Mouse (Mus musculus): ENCODE measurements at regions not wholly inside any gene's neighbourhood (a gene's known extent, or its start where the extent isn't known, plus 50 kb on each side); places are given as distances from the start of the nearest gene placed in this dataset.

DNA sequence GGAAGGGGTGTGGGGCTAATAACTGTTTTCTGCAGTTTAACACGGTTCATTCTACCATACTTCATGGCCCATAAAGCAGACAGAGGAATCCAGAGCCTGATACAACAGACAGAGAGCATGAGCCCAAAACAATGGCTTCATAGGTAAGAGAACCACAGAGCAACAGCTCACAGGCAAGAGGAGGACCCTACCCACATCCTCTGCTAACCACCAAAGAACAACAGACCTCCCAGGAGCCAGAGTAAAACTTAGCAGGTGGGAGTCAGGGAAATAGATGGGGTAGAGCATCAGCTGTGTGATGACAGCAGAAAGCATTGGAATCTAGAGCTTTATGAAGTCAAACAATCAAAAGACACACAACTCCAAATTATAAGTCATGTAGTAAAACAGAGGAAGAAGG is 231.8 kb downstream of the 1700129C05Rik start:
- Histone ChIP-seq H3K4me3 (no peak overlapping the region), H3K36me3 (no peaks in the 10 kb centered on the region), H3K4me2 (no peak overlapping the region), H3K27ac (ENCODE audit: poor library complexity, severe bottlenecking) (no peak overlapping the region), H3K9me3 (replicated peaks) (no peaks in the 10 kb centered on the region), H3K4me1 (replicated peaks) (no peaks in the 10 kb centered on the region), H3K9ac (no peak overlapping the region), H3K27me3 (replicated peaks) (no peaks in the 10 kb centered on the region)
- 84% methylated on average over 1 of the region's 1 CpGs for WGBS
- ATAC-seq (ENCODE audit: insufficient number of reproducible peaks, low FRiP score) = no peak

DNA sequence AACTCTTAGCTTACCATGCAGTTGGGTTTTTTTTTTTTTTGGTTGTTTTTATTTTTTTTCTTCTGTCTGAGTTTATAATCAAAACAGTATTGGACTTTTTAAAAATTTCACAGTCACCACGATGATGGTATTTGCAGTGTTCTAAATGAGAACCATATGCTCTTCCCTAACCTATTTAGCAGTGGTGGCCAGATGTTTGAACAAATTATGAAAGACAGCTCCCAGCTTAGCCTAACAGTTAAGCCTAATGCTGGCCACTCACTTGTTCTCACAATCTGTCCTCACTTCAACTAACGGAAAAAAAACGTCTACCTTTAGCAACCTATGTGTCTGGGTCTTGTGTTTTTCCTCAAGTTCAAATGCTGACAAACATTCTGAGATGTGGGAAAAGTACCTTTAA is 234.8 kb downstream of the 1700129C05Rik start:
- no peak overlapping the region for H3K9ac ChIP-seq
- H3K9me3 ChIP-seq (replicated peaks) = no peaks in the 10 kb centered on the region
- WGBS = 56% methylated on average over 3 of the region's 3 CpGs
- no peak overlapping the region for H3K27ac ChIP-seq (ENCODE audit: poor library complexity, severe bottlenecking)
- no peak overlapping the region for H3K4me2 ChIP-seq
- no peak for ATAC-seq (ENCODE audit: insufficient number of reproducible peaks, low FRiP score)
- no peak overlapping the region for H3K4me3 ChIP-seq
- H3K4me1 ChIP-seq (replicated peaks) = no peaks in the 10 kb centered on the region
- no peaks in the 10 kb centered on the region for H3K36me3 ChIP-seq
- H3K27me3 ChIP-seq (replicated peaks) = no peaks in the 10 kb centered on the region

DNA sequence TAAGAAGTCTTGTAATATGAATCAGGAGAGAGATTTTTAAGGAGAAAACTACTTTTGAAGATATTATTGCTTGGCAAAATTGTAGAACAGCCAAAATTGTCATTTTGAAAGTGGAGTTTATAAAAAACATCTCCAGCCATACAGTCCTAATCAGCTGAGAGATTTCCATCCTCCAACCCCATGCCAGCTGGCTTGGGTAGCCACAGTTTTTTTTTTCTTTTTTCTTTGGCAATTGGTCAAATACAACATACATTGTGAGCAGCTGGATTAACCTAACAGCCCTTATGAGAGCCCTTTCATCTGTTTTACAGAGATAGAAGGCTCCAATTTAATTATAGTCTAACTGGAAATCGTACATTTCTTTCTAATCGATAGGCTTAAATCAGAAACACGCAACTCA is 235.3 kb downstream of the 1700129C05Rik start:
- no peaks in the 10 kb centered on the region for H3K36me3 ChIP-seq
- 72% methylated on average over 3 of the region's 3 CpGs for WGBS

DNA sequence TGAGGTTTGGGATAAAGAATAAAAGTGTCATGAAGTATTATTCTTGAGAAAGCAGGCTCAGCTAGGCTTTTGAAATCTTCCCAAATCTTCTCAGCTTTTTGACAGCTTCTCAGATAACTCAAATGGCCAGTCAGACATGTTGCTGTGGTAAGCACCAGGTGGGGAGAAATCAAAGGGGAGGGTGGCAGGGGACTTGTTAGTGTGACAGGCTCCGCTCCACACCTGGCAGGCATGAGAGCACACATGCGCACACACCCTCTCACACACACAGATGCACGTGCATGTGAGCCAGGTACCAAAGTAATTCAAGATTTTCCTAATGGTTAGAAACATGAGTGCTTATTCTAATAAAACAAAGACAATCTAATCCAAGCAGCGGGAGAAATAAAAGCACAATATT is 236.1 kb downstream of the 1700129C05Rik start:
- 82% methylated on average over 4 of the region's 4 CpGs for WGBS
- Histone ChIP-seq H3K9me3 (replicated peaks) (no peaks in the 10 kb centered on the region), H3K27ac (ENCODE audit: poor library complexity, severe bottlenecking) (no peak overlapping the region), H3K4me1 (replicated peaks) (no peaks in the 10 kb centered on the region), H3K4me2 (no peak overlapping the region), H3K27me3 (replicated peaks) (no peaks in the 10 kb centered on the region), H3K4me3 (no peak overlapping the region), H3K9ac (no peak overlapping the region), H3K36me3 (no peaks in the 10 kb centered on the region)
- ATAC-seq (ENCODE audit: insufficient number of reproducible peaks, low FRiP score) = no peak

More for the DNA sequence above, 235.3 kb downstream of the 1700129C05Rik start:
- ATAC-seq (ENCODE audit: insufficient number of reproducible peaks, low FRiP score) = no peak
- Histone ChIP-seq H3K4me2 (no peak overlapping the region), H3K9me3 (replicated peaks) (no peaks in the 10 kb centered on the region), H3K27me3 (replicated peaks) (no peaks in the 10 kb centered on the region), H3K27ac (ENCODE audit: poor library complexity, severe bottlenecking) (no peak overlapping the region), H3K4me1 (replicated peaks) (no peaks in the 10 kb centered on the region), H3K4me3 (no peak overlapping the region), H3K9ac (no peak overlapping the region)

DNA sequence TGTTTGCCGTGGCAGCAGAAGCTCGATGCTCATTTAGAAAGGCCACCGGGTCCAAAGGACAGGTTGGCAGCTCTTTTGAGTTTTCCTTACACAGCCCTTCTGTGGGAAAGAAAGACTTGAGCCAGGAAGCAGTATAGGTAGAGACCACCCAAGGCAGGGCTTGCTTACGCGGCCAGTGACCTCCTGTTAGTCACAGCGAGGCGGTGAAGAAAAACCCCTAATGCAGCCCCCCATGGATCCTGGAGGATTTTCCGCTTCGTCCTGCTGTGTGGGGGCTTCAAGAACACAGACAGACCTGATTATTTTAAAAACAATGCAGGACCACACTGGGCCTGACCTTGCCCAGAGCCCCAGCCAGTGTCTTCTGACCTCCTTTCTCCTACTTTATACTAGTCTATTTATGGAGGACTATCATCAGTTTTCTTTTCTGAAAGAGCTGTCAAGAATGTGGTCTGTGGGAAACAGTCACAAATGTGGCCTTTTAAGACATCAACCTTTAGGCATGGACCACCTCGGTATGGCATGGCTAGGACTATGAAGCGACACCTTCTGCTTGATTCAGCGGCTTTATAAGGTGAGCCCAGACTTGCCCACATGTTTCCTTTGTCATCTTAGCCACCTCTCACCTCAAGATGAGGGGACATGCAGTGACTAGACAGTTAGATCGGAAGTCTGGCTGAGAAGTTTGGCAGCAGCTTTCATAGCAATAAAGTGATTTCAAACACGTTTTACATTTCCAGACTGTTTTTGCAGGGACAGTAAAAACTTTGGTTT is 274.3 kb downstream of the 1700129C05Rik start:
- H3K27me3 ChIP-seq (replicated peaks) = no peaks in the 10 kb centered on the region
- H3K9ac ChIP-seq = no peak overlapping the region
- H3K4me1 ChIP-seq (replicated peaks) = peaks cover 13% of the 10 kb centered on the region
- no peak overlapping the region for H3K27ac ChIP-seq (ENCODE audit: poor library complexity, severe bottlenecking)
- no peak for ATAC-seq (ENCODE audit: insufficient number of reproducible peaks, low FRiP score)
- no peaks in the 10 kb centered on the region for H3K36me3 ChIP-seq
- H3K4me3 ChIP-seq = no peak overlapping the region
- WGBS = 64% methylated on average over 14 of the region's 14 CpGs
- H3K4me2 ChIP-seq = no peak overlapping the region; the same call in 1 of the 2 replicates
- H3K9me3 ChIP-seq (replicated peaks) = no peaks in the 10 kb centered on the region

DNA sequence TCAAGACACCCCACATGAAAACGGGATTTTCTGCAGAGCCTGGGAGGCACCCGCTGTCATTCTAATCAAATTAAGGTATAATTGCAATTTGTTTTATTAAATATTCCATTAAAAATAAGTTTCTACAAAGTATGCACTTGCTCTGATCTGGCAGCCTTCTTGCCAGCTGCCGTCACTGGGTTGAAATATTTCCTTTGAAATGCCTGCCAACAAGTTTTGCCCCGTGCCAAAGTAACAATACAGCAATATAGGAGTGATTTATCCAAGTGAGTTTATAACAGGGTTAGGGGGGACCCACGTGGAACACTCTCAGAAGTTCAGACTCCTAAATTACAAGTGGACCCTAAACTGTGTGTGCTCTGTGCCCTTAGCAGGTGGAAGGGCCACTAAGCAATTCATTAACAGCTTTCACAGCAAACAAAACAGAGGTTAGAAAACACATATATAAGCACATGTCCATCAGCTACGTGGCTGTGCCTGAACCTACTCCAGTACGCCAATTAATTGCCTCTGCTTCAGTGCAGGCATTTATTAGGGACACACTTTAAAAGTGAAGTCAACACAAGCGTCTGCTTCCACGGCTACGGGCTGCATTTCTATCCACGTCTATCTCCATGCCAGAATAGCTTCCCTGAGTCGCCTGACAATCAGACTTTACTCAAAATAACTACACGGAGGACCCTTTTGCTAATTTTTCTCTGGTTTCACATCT is 275.1 kb downstream of the 1700129C05Rik start:
- Histone ChIP-seq H3K9ac (no peak overlapping the region), H3K4me1 (replicated peaks) (peaks cover 13% of the 10 kb centered on the region), H3K36me3 (no peaks in the 10 kb centered on the region), H3K27me3 (replicated peaks) (no peaks in the 10 kb centered on the region), H3K4me2 (peak overlapping the region; percentile 16; the same call in 1 of the 2 replicates), H3K9me3 (replicated peaks) (no peaks in the 10 kb centered on the region), H3K27ac (ENCODE audit: poor library complexity, severe bottlenecking) (no peak overlapping the region), H3K4me3 (no peak overlapping the region)
- 54% methylated on average over 13 of the region's 13 CpGs for WGBS
- ATAC-seq (ENCODE audit: insufficient number of reproducible peaks, low FRiP score) = no peak

DNA sequence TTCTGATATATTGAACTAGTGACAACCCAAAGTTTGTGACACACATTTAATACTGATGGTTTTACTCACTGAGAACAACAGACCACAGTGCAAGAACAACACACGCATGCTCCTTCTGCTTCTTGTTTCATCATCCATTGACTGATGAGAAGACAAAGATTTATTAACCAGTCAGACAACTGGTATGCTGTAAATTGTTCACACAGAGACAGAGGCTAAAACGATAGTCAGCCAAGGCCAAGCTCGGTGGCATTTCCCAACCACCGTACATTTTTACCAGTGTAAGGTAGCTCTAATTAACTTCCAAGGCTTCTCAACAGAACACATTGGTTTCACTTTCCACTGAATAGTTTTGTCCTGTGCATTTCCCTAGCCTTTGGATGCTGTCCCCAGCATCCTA is 287.8 kb downstream of the 1700129C05Rik start:
- H3K4me3 ChIP-seq = no peak overlapping the region
- ATAC-seq (ENCODE audit: insufficient number of reproducible peaks, low FRiP score) = no peak
- H3K9me3 ChIP-seq (replicated peaks) = no peaks in the 10 kb centered on the region
- 0 out of 2 replicates have a peak, but pooled peaks cover 13% of the 10 kb centered on the region for H3K4me1 ChIP-seq (replicated peaks)
- H3K27me3 ChIP-seq (replicated peaks) = no peaks in the 10 kb centered on the region
- H3K27ac ChIP-seq (ENCODE audit: poor library complexity, severe bottlenecking) = no peak overlapping the region
- H3K36me3 ChIP-seq = no peaks in the 10 kb centered on the region
- H3K9ac ChIP-seq = no peak overlapping the region
- no peak overlapping the region for H3K4me2 ChIP-seq
- WGBS = 61% methylated on average over 4 of the region's 4 CpGs

DNA sequence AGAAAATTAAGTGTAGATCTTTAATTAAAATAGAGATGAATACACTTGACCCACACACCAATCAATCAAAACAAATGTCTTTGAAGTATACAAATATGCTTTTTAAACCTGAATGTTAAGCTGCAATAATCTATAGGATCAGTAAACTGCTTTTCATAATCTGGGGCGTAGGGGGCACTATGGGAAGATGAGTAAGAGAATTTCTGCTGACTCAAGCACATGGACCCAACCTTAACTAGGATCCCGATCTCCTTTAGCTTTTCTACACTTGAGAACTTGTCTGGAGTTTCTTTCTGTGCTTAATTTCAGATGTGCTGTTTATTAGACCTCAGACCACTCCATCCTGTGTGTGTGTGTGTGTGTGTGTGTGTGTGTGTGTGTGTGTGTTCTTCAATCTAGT is 298.1 kb downstream of the 1700129C05Rik start:
- H3K27ac ChIP-seq (ENCODE audit: poor library complexity, severe bottlenecking) = no peak overlapping the region
- no peak overlapping the region for H3K4me2 ChIP-seq
- no peak for ATAC-seq (ENCODE audit: insufficient number of reproducible peaks, low FRiP score)
- no peak overlapping the region for H3K9ac ChIP-seq
- H3K27me3 ChIP-seq (replicated peaks) = no peaks in the 10 kb centered on the region
- H3K4me1 ChIP-seq (replicated peaks) = no peaks in the 10 kb centered on the region
- H3K4me3 ChIP-seq = no peak overlapping the region
- WGBS = 80% methylated on average over 2 of the region's 2 CpGs
- H3K36me3 ChIP-seq = no peaks in the 10 kb centered on the region
- H3K9me3 ChIP-seq (replicated peaks) = no peaks in the 10 kb centered on the region

DNA sequence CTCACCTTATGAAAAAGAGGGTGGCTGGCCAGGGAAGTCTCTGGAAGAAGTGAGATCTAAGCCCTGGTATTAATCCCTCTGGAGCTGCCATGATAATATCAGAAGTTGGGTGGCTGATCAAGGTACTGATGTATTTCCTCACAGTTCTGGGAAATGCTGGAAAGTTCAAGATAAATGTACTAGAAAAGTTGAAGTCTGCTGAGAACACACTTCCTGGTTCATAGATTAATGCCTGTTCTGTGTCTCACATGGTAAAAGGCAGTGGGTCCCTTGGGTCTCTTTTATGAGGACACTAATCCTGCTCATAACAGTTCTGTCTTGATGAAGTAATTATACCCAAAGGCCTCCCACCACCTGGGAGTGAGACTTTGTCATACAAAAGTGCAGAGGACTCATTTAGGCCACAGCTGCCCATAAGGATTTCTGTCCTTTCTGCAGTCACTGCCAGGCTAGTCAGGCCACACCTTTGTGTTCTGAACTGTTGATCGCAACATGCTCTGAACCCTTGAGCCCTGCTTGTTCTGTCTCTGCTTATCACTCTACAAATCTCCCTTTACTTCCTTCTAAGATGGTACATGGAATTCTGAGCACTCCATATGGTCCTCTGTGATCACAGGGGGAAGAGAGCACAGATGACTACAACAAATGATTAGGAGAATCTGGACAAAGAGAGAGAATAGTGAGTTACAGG is 300.4 kb downstream of the 1700129C05Rik start:
- WGBS = 84% methylated on average over 1 of the region's 1 CpGs
- H3K4me2 ChIP-seq = no peak overlapping the region
- ATAC-seq (ENCODE audit: insufficient number of reproducible peaks, low FRiP score) = no peak
- no peaks in the 10 kb centered on the region for H3K27me3 ChIP-seq (replicated peaks)
- no peaks in the 10 kb centered on the region for H3K36me3 ChIP-seq
- no peak overlapping the region for H3K27ac ChIP-seq (ENCODE audit: poor library complexity, severe bottlenecking)
- no peak overlapping the region for H3K9ac ChIP-seq
- H3K4me1 ChIP-seq (replicated peaks) = no peaks in the 10 kb centered on the region
- H3K9me3 ChIP-seq (replicated peaks) = no peaks in the 10 kb centered on the region
- no peak overlapping the region for H3K4me3 ChIP-seq

DNA sequence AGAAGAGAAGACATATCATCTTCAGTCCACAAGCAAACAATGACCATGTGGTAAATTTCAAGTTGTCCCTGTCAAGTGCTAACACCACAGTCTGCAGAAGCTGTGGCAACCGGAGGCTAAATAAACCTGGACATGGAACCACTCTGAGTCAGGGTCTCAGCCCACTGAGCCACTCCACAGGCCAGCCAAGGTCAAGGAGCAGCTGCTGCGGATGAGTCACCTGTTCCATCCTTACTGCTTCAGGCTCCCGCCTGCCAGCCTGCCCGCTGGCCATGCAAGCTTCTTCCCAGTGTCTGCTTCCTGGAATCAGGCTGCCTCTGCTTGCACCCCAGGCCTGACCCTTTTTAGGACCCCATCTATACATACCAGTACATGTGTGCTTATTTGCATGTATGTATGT is 319.8 kb downstream of the 1700129C05Rik start:
- WGBS = 65% methylated on average over 4 of the region's 4 CpGs
- Histone ChIP-seq H3K4me3 (no peak overlapping the region), H3K27me3 (replicated peaks) (no peaks in the 10 kb centered on the region), H3K4me2 (no peak overlapping the region), H3K27ac (ENCODE audit: poor library complexity, severe bottlenecking) (no peak overlapping the region), H3K9ac (no peak overlapping the region), H3K9me3 (replicated peaks) (no peaks in the 10 kb centered on the region), H3K36me3 (no peaks in the 10 kb centered on the region), H3K4me1 (replicated peaks) (no peaks in the 10 kb centered on the region)
- ATAC-seq (ENCODE audit: insufficient number of reproducible peaks, low FRiP score) = no peak

DNA sequence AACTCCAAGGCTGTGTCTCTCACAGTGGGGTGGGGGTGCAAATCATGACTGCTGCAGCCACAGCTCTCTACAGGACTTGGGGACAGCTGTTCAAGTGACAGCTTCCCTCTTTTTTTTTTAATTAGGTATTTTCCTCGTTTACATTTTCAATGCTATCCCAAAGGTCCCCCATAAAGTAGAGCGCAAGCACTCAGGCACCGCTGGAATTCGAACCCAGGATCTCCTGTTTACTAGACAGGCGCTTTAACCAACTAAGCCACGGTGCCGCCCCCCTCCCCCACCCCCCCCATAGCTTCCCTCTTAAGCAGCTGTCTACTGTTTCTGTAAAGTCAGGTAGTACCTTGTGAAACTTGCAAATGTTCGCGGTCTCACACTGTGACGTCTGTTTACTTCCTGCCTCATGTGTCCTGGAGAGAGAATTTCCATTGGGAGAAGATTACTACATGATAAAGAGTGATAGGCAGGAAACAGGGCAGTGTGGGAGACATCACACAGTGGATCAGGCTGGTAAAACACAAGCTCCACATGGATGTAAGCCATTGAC is 324.7 kb downstream of the 1700129C05Rik start:
- Histone ChIP-seq H3K36me3 (no peaks in the 10 kb centered on the region), H3K27ac (ENCODE audit: poor library complexity, severe bottlenecking) (no peak overlapping the region), H3K9ac (no peak overlapping the region), H3K4me1 (replicated peaks) (0 out of 2 replicates have a peak, but pooled peaks cover 6% of the 10 kb centered on the region), H3K4me2 (no peak overlapping the region), H3K4me3 (no peak overlapping the region), H3K9me3 (replicated peaks) (no peaks in the 10 kb centered on the region), H3K27me3 (replicated peaks) (no peaks in the 10 kb centered on the region)
- no peak for ATAC-seq (ENCODE audit: insufficient number of reproducible peaks, low FRiP score)
- 56% methylated on average over 10 of the region's 10 CpGs for WGBS

Data from heart, embryonic 12.5 days (tissue).